Mouse (Mus musculus) olfactory bulb, adult 2 months (tissue): ENCODE measurements around the gene Per2. TPM values are rescaled to one million over a fixed set of nuclear protein-coding genes. Genes with fewer than 3 reads are reported as not detected.
"Not testable (repeated sequence)": the region's sequence is repeated elsewhere in the genome, so short reads cannot be mapped to it uniquely, and the experiment has no call there.

Experiments
- H3K27ac ChIP-seq: fragments of 200-500 bp; 2 replicates; pipeline ENCODE4 v1.5.1; 2012; ENCODE audit warnings: low read depth, low read length; ENCODE audit not compliant: insufficient read depth
- H3K4me1 ChIP-seq: fragments of 200-500 bp; 2 replicates; pipeline ENCODE4 v1.6.1; 2012; ENCODE audit warnings: low read length; ENCODE audit not compliant: control insufficient read depth, insufficient read depth
- H3K4me3 ChIP-seq: fragments of 200-500 bp; 2 replicates; pipeline ENCODE4 v1.5.1; 2012; ENCODE audit warnings: mild to moderate bottlenecking, low read depth, low read length, moderate library complexity; ENCODE audit not compliant: insufficient read depth
- CTCF ChIP-seq: fragments of 200-500 bp; IDR thresholded peaks from 2 replicates; pipeline ENCODE4 v1.5.1; 2012; ENCODE audit warnings: low read depth, mild to moderate bottlenecking, low read length, moderate library complexity; ENCODE audit not compliant: insufficient read depth
- POLR2A ChIP-seq: fragments of 200-500 bp; IDR thresholded peaks from 2 replicates; pipeline ENCODE4 v1.6.1; 2012; ENCODE audit warnings: mild to moderate bottlenecking, low read depth, low read length, moderate library complexity; ENCODE audit not compliant: insufficient read depth
- whole genome bisulfite sequencing: fragments of 180-500 bp; shearing (Covaris S2); methylation state at CpG from one replicate; pipeline ENCODE4 v1.1.7; 2018; 5-methylcytosine and 5-hydroxymethylcytosine counted together
- polyA plus RNA-seq: library from polyadenylated mRNA; stranded (reverse); fragments of >200 nt; gene quantifications from 2 replicates; pipeline ENCODE4 v1.2.4, GENCODE M21; 2012; ENCODE audit warnings: low replicate concordance; ENCODE audit not compliant: missing spikeins, insufficient read depth, insufficient read length

Per2 gene
- polyA plus RNA-seq, 1 experiment: not detected

- H3K4me1 ChIP-seq: no peaks in the 10 kb centered on the region; the same call in 1 of the 2 replicates
- TF ChIP-seq CTCF (no peak), POLR2A (no peak)
- H3K4me3 ChIP-seq: no peak overlapping the region
- no peak overlapping the region for H3K27ac ChIP-seq
- 74% methylated on average over 3 of the region's 3 CpGs for WGBS
Measured at GRCm38 (mm10) chr1:91485422-91485821, 26.3 kb upstream of the Per2 start.

GRCm38 (mm10) chr1:91484011-91484346, 24.9 kb upstream of the Per2 start:
- WGBS: 69% methylated on average over 5 of the region's 5 CpGs
- Histone ChIP-seq H3K4me1 (no peaks in the 10 kb centered on the region; the same call in 1 of the 2 replicates), H3K4me3 (no peak overlapping the region), H3K27ac (no peak overlapping the region)
- TF ChIP-seq POLR2A (no peak), CTCF (no peak)

GRCm38 (mm10) chr1:91483304-91484010, 24.3 kb upstream of the Per2 start:
- TF ChIP-seq CTCF: no peak
- TF ChIP-seq POLR2A: no peak
- 50% methylated on average over 10 of the region's 10 CpGs for WGBS
- no peaks in the 10 kb centered on the region; the same call in 1 of the 2 replicates for H3K4me1 ChIP-seq
- no peak overlapping the region for H3K27ac ChIP-seq
- H3K4me3 ChIP-seq: no peak overlapping the region

GRCm38 (mm10) chr1:91482616-91483211, 23.6 kb upstream of the Per2 start:
- Histone ChIP-seq H3K4me1 (no peaks in the 10 kb centered on the region; the same call in 1 of the 2 replicates), H3K27ac (no peak overlapping the region), H3K4me3 (no peak overlapping the region)
- no peak for TF ChIP-seq CTCF
- no peak for TF ChIP-seq POLR2A
- WGBS: 63% methylated on average over 7 of the region's 7 CpGs

GRCm38 (mm10) chr1:91478958-91479357, 19.8 kb upstream of the Per2 start:
- Histone ChIP-seq H3K27ac (no peak overlapping the region), H3K4me1 (no peaks in the 10 kb centered on the region; the same call in 1 of the 2 replicates), H3K4me3 (no peak overlapping the region)
- no peak for TF ChIP-seq CTCF
- TF ChIP-seq POLR2A: no peak
- WGBS: 97% methylated on average over 1 of the region's 1 CpGs

GRCm38 (mm10) chr1:91478145-91478544, 19.0 kb upstream of the Per2 start:
- not testable (repeated sequence) for H3K4me1 ChIP-seq, H3K27ac ChIP-seq, H3K4me3 ChIP-seq
- 97% methylated on average over 13 of the region's 13 CpGs for WGBS

GRCm38 (mm10) chr1:91469888-91470419, 10.8 kb upstream of the Per2 start:
- Histone ChIP-seq H3K4me1 (no peaks in the 10 kb centered on the region), H3K27ac (no peak overlapping the region), H3K4me3 (no peak overlapping the region)
- TF ChIP-seq POLR2A: no peak
- TF ChIP-seq CTCF: no peak
- WGBS: 80% methylated on average over 4 of the region's 4 CpGs

GRCm38 (mm10) chr1:91466186-91466585, 7.1 kb upstream of the Per2 start:
- H3K4me3 ChIP-seq: no peak overlapping the region
- H3K27ac ChIP-seq: no peak overlapping the region
- WGBS: 87% methylated on average over 6 of the region's 6 CpGs
- no peaks in the 10 kb centered on the region for H3K4me1 ChIP-seq
- TF ChIP-seq POLR2A (no peak), CTCF (no peak)

GRCm38 (mm10) chr1:91465244-91465643, 6.1 kb upstream of the Per2 start:
- 21% methylated on average over 1 of the region's 1 CpGs for WGBS
- H3K4me3 ChIP-seq: no peak overlapping the region
- TF ChIP-seq CTCF: no peak
- no peak for TF ChIP-seq POLR2A
- H3K4me1 ChIP-seq: peaks cover 4% of the 10 kb centered on the region; the same call in 1 of the 2 replicates
- no peak overlapping the region for H3K27ac ChIP-seq

GRCm38 (mm10) chr1:91464436-91464835, 5.3 kb upstream of the Per2 start:
- peaks cover 6% of the 10 kb centered on the region; the same call in 1 of the 2 replicates for H3K4me1 ChIP-seq
- WGBS: 46% methylated on average over 5 of the region's 5 CpGs
- no peak overlapping the region for H3K27ac ChIP-seq
- no peak overlapping the region for H3K4me3 ChIP-seq
- TF ChIP-seq CTCF: no peak
- no peak for TF ChIP-seq POLR2A
